Mouse (Mus musculus): Measurements from ENCODE around the gene Olfr107.

The Olfr107 gene

GRCm38 (mm10) chr17:37398926-37399325 is at the start of gene Olfr107:
Olfr107 (plus strand) TSS chr17:37399226.
- no peak for DNase-seq

DNA sequence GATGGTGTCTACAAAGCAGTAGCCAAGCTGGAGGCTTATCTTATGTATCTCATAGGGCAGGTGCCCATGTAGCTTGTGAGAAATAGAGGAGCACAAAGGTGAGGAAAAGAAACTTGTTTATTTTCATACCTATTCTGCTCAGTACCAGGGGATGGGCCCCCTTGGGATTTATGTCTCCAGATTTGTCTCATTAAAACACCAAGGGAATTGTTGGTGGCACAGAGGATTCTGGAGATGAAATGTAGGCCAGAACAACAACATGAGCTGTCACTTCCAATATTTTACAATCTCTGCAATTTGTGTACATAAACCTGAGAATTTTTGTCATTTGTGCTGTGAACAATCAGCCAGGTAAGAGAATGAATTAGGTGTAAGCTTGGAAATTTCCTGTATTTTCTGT is 39.7 kb upstream of the Olfr107 start, which contains the start of gene Olfr104-ps:
Olfr104-ps (plus strand) TSS at position 301 of the 400 bp plus-strand sequence.
- no peak for DNase-seq

- no peak for DNase-seq
Measured at GRCm38 (mm10) chr17:37378733-37379132, 20.3 kb upstream of the Olfr107 start, which contains the start of gene Olfr105-ps. Olfr105-ps (plus strand) TSS chr17:37379033.

DNA sequence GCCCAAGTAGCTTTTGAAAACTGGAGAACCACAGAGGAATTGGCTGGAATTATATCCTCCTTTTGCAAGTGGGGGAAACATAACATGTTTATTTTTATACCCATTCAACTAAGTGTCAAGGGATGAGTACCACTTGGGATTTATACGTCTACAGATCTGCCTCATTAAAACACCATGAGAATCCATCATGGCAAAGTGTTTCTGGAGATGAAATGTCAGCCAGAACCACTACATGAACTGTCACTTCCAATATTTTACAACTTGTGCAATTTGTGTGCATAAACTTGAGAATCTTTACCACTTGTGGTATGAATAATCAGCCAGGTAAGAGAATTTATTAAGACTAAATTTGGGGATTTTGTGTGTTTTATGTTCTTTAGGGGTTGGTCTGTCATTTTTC is 8.9 kb upstream of the Olfr107 start, which contains the start of gene Olfr106-ps:
Olfr106-ps (plus strand) TSS at position 301 of the 400 bp plus-strand sequence.
- no peak for DNase-seq

- no peak for DNase-seq
Measured at GRCm38 (mm10) chr17:37413380-37413779, 14.4 kb downstream of the Olfr107 start.

DNA sequence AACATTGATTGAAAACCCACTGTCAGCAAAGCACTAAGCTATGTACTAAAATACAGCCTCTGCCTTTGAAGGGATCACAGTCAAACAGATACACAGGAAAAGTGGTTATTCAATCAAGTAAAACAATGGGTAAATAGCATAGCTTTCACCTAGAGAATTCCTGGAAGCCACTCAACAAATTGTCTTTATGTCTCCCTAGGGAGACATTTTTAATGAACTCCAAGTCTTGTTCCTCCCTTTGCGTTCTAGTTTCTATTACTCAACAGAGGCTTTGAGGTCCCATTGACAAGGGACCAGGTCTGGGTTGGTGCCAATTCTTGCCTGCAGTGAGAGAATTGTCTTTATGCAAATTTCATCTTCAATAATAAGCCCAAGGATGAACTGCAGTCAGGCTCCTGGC is 46.2 kb downstream of the Olfr107 start, which contains the start of gene Olfr108:
Olfr108 (plus strand) TSS at position 301 of the 400 bp plus-strand sequence.
- DNase-seq: no peak
